Mouse (Mus musculus) kidney, embryonic 16.5 days (tissue): ENCODE measurements around the gene Tmem246. TPM values are rescaled to one million over a fixed set of nuclear protein-coding genes. Genes with fewer than 3 reads are reported as not detected.

Source experiments
- ATAC-seq: fragments of 200-750 bp; cut with Nextera tagmentation; 2 replicates; pipeline ENCODE4 v1.8.0; 2017; ENCODE audit warnings: moderate TSS enrichment; ENCODE audit not compliant: low FRiP score, low TSS enrichment
- H3K27ac ChIP-seq: fragments of 300-500 bp; sonication (generic); 2 replicates; pipeline ENCODE4 v1.5.1; 2014; ENCODE audit warnings: low read length
- H3K27me3 ChIP-seq: fragments of 300-500 bp; sonication (generic); 2 replicates; pipeline ENCODE4 v1.6.1; 2014; ENCODE audit warnings: low read length, control low read depth, mixed read lengths; ENCODE audit not compliant: insufficient read depth
- H3K36me3 ChIP-seq: fragments of 300-500 bp; sonication (generic); 2 replicates; pipeline ENCODE4 v1.6.1; 2014; ENCODE audit warnings: low read length, control low read depth, mixed read lengths; ENCODE audit not compliant: insufficient read depth
- H3K4me1 ChIP-seq: fragments of 300-500 bp; sonication (generic); 2 replicates; pipeline ENCODE4 v1.6.1; 2014; ENCODE audit warnings: low read length, control low read depth, mixed read lengths; ENCODE audit not compliant: insufficient read depth
- H3K4me2 ChIP-seq: fragments of 300-500 bp; sonication (generic); replicated peaks from 2 replicates; pipeline ENCODE4 v1.6.1; 2014; ENCODE audit warnings: low read depth, low read length
- H3K4me3 ChIP-seq: fragments of 300-500 bp; sonication (generic); 2 replicates; pipeline ENCODE4 v1.5.1; 2014; ENCODE audit warnings: mild to moderate bottlenecking, low read length
- H3K9ac ChIP-seq: fragments of 300-500 bp; sonication (generic); replicated peaks from 2 replicates; pipeline ENCODE4 v1.6.1; 2014; ENCODE audit warnings: low read length
- H3K9me3 ChIP-seq: fragments of 300-500 bp; sonication (generic); 2 replicates; pipeline ENCODE4 v1.6.1; 2016; ENCODE audit warnings: low read length, control low read depth
- WGBS: fragments of 180-500 bp; shearing (Covaris S2); extraction: QIAGEN DNeasy Blood & Tissue Kit; methylation state at CpG from one replicate; pipeline ENCODE4 v1.1.7; 2014; 5-methylcytosine and 5-hydroxymethylcytosine counted together
- polyA plus RNA-seq: library from polyadenylated mRNA; unstranded; fragments of >200 nt; fragmentation: Nextera tagmentation; extraction: Ambion mirVana; gene quantifications from 2 replicates; pipeline ENCODE4 v1.2.1, GENCODE M21; 2015

Gene Tmem246
- polyA plus RNA-seq, 1 experiment from 2014 or later, result 26.0 TPM

- H3K27ac ChIP-seq, result peak within 1 kb of the TSS; percentile 89
- peak within 1 kb of the TSS; percentile 46; the same call in 1 of the 2 replicates for H3K9ac ChIP-seq
- peak within 1 kb of the TSS; percentile 27 for H3K4me3 ChIP-seq
- no peaks in the 10 kb centered on the region for H3K4me1 ChIP-seq
- H3K9me3 ChIP-seq, result no peaks in the 10 kb centered on the region
- H3K36me3 ChIP-seq, result no peaks in the 10 kb centered on the region
- ATAC-seq, result 0 out of 2 replicates have a peak, but pooled peaks have one; percentile 8
- 48% methylated on average over 3 of the region's 3 CpGs for WGBS
- peak within 1 kb of the TSS; percentile 32 for H3K4me2 ChIP-seq
- H3K27me3 ChIP-seq, result no peaks in the 10 kb centered on the region
These were observed 48.3 kb downstream of the Tmem246 start, which contains the start of gene Aldob for GRCm38 (mm10) chr4:49549383-49549782. Aldob (minus strand) TSS chr4:49549546.

GRCm38 (mm10) chr4:49547544-49548219 is 50.0 kb downstream of the Tmem246 start:
- ATAC-seq, result peak; percentile 57; the same call in 1 of the 2 replicates
- WGBS, result 69% methylated on average over 7 of the region's 7 CpGs
- Histone ChIP-seq H3K4me2 (0 out of 2 replicates have a peak overlapping the region, but pooled peaks have one; percentile 2), H3K9me3 (no peaks in the 10 kb centered on the region), H3K36me3 (no peaks in the 10 kb centered on the region), H3K27me3 (no peaks in the 10 kb centered on the region), H3K27ac (peak overlapping the region; percentile 89), H3K4me3 (peak overlapping the region; percentile 27), H3K4me1 (no peaks in the 10 kb centered on the region), H3K9ac (peak overlapping the region; percentile 46; the same call in 1 of the 2 replicates)

DNA sequence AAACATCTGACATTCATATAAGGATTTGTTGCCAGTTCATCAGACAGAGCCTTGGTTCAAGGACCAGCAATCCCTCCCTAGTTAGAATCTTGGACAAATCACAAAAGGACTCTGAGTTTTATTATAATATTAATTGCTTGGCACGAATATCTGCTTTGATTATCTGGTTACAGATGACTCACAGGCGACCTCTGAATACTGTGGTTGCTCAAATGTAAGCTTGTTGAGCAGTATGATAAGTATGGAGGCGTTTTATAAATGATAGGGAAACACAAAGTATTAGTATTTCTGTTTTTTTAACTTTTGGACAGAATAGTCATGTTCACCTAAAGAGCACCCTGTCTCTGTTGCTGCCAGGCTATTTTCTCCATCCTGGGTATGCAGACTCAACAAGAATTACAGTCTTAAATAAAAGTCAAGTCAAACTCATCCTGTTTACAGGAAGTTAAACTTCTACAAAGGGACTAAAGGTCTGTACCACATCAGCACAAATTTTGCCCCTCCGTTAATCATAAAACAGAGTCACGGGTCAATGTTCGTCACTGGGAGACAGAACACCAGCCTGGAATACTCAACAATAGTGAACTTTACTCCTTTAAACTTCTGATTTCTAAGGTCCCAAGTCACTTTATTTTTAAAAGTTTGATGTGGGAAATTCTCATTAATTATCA is 50.7 kb downstream of the Tmem246 start:
- no peak overlapping the region for H3K4me3 ChIP-seq
- ATAC-seq, result peak; percentile 80
- H3K27ac ChIP-seq, result peak overlapping the region; percentile 13; the same call in 1 of the 2 replicates
- no peaks in the 10 kb centered on the region for H3K36me3 ChIP-seq
- H3K27me3 ChIP-seq, result no peaks in the 10 kb centered on the region
- H3K9ac ChIP-seq, result no peak overlapping the region
- no peaks in the 10 kb centered on the region for H3K9me3 ChIP-seq
- H3K4me2 ChIP-seq, result no peak overlapping the region
- no peaks in the 10 kb centered on the region for H3K4me1 ChIP-seq
- WGBS, result 49% methylated on average over 6 of the region's 6 CpGs

DNA sequence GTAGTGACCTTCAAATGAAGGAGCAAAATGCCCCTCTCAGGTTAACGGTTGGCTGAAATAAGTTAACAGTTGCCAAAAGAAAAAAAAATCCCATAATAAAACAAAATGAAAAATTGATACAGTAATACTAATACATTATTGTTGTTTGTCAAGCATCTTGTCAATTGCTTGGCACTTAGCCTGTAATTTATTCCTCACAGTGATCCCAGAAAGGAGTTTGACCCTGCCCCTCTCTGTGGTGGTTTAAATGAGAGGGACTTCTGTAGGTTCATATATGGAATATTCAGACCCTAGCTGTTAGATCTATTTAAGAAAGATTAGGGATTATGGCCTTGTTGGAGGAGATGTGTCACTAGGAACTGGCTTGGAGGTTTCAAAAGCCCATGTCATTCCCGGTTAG is 51.6 kb downstream of the Tmem246 start:
- H3K9me3 ChIP-seq, result no peaks in the 10 kb centered on the region
- H3K36me3 ChIP-seq, result no peaks in the 10 kb centered on the region
- peak overlapping the region; percentile 13; the same call in 1 of the 2 replicates for H3K27ac ChIP-seq
- H3K4me3 ChIP-seq, result no peak overlapping the region
- 79% methylated on average over 2 of the region's 2 CpGs for WGBS
- no peaks in the 10 kb centered on the region for H3K27me3 ChIP-seq
- no peak overlapping the region for H3K9ac ChIP-seq
- ATAC-seq, result no peak
- H3K4me1 ChIP-seq, result no peaks in the 10 kb centered on the region
- 0 out of 2 replicates have a peak overlapping the region, but pooled peaks have one; percentile 14 for H3K4me2 ChIP-seq

DNA sequence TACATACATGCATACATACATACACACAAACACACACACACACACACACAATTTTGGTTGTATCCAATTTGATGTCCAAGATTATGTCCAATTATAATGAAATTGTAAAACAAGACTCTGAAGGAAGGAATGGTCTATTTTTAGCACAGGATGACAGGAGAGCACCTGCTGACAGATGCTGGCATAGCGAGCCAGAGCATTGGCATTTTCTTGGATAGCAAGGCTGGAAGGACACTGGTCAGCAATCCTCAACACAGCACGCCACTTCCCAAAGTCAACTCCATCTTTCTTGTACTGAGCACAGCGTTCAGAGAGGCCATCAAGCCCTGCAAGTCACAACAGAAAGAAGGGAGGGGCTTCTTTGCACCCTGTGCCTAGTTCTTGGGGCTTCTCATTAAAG is 56.7 kb downstream of the Tmem246 start:
- Histone ChIP-seq H3K27ac (no peak overlapping the region), H3K4me3 (no peak overlapping the region), H3K9ac (no peak overlapping the region), H3K27me3 (no peaks in the 10 kb centered on the region), H3K9me3 (no peaks in the 10 kb centered on the region), H3K4me2 (no peak overlapping the region), H3K4me1 (no peaks in the 10 kb centered on the region), H3K36me3 (no peaks in the 10 kb centered on the region)
- no peak for ATAC-seq
- WGBS, result 71% methylated on average over 3 of the region's 3 CpGs

- Histone ChIP-seq H3K4me2 (no peak overlapping the region), H3K27me3 (no peaks in the 10 kb centered on the region), H3K36me3 (no peaks in the 10 kb centered on the region), H3K27ac (no peak overlapping the region), H3K9me3 (no peaks in the 10 kb centered on the region), H3K4me3 (no peak overlapping the region), H3K9ac (no peak overlapping the region), H3K4me1 (no peaks in the 10 kb centered on the region)
- 69% methylated on average over 6 of the region's 6 CpGs for WGBS
- ATAC-seq, result no peak
These were observed 58.0 kb downstream of the Tmem246 start for GRCm38 (mm10) chr4:49539665-49540064.

- Histone ChIP-seq H3K27me3 (no peaks in the 10 kb centered on the region), H3K9ac (no peak overlapping the region), H3K4me3 (no peak overlapping the region), H3K36me3 (peaks cover 4% of the 10 kb centered on the region; the same call in 1 of the 2 replicates), H3K9me3 (no peaks in the 10 kb centered on the region), H3K4me2 (no peak overlapping the region), H3K27ac (no peak overlapping the region), H3K4me1 (no peaks in the 10 kb centered on the region)
- WGBS, result 86% methylated on average over 4 of the region's 4 CpGs
- ATAC-seq, result no peak
These were observed 61.0 kb downstream of the Tmem246 start for GRCm38 (mm10) chr4:49536671-49537070.

- H3K4me3 ChIP-seq, result no peak overlapping the region
- H3K9ac ChIP-seq, result no peak overlapping the region
These were observed 61.9 kb downstream of the Tmem246 start for GRCm38 (mm10) chr4:49535675-49536294.

DNA sequence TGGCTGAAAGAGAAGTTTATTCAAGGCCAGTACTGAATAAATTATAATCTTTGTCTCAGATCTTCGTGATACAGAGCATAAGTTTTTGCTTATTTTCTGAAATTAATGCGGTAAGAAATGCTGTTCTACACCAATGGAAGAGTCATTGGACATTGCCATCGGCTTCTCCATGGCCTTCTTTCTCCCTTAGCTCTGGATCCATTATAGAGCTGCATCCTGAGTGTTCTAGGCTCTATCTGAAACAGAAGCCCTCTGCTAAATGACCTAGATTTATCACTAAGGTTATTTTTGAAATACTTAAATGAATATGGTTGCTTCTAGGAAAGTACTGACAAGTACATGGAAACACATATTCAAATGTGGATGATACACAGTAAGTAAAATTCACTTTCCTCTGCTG is 62.6 kb downstream of the Tmem246 start:
- WGBS, result 83% methylated on average over 3 of the region's 3 CpGs
- Histone ChIP-seq H3K4me2 (no peak overlapping the region), H3K4me1 (no peaks in the 10 kb centered on the region), H3K4me3 (no peak overlapping the region), H3K9me3 (peaks cover 8% of the 10 kb centered on the region; the same call in 1 of the 2 replicates), H3K36me3 (peaks cover 15% of the 10 kb centered on the region), H3K27me3 (no peaks in the 10 kb centered on the region), H3K27ac (no peak overlapping the region), H3K9ac (no peak overlapping the region)
- ATAC-seq, result no peak

More at GRCm38 (mm10) chr4:49535675-49536294, 61.9 kb downstream of the Tmem246 start:
- Histone ChIP-seq H3K9me3 (peaks cover 2% of the 10 kb centered on the region; the same call in 1 of the 2 replicates), H3K27ac (no peak overlapping the region), H3K27me3 (no peaks in the 10 kb centered on the region), H3K36me3 (peaks cover 7% of the 10 kb centered on the region), H3K4me1 (no peaks in the 10 kb centered on the region), H3K4me2 (no peak overlapping the region)
- WGBS, result 92% methylated on average over 4 of the region's 4 CpGs
- no peak for ATAC-seq
